Mouse (Mus musculus): ENCODE data around the gene Arl4c. TPM values are rescaled to one million over a fixed set of nuclear protein-coding genes. Genes with fewer than 3 reads are reported as not detected.

Arl4c gene
- polyA plus RNA-seq, 1 experiment from 2014 or later: 1.5 TPM

DNA sequence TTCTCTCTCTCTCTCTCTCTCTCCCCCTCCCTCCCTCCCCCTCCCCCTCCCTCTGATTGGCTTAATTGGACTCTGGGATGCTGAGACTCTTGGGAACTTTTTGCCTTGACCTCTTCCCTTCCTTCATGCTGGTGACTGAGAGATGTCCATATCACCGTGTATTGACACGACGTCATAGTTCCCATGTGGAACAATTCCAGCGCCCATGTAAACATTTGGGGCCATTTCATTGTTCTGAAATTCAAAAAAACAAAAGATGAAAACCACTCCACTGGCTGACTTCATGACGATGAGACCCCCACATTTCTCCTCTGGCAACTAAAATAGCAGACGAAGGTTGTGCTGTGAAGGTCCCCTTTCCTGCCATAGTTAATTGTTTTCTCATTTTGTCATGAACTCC is 69.2 kb downstream of the Arl4c start:
- Histone ChIP-seq H3K4me3 (ENCODE audit: low read depth, low read length) (no peak overlapping the region), H3K4me1 (ENCODE audit: insufficient read depth) (peaks cover 7% of the 10 kb centered on the region), H3K27ac (ENCODE audit: low read depth) (no peak overlapping the region), H3K4me2 (ENCODE audit: low read depth, low read length) (no peak overlapping the region), H3K36me3 (replicated peaks; ENCODE audit: insufficient read depth, low read length) (no peaks in the 10 kb centered on the region), H3K27me3 (ENCODE audit: insufficient read depth, low read length) (no peaks in the 10 kb centered on the region), H3K9ac (replicated peaks) (no peak overlapping the region), H3K9me3 (ENCODE audit: low read length) (no peaks in the 10 kb centered on the region)
- TF ChIP-seq CTCF (IDR thresholded peaks at IDR 0.05; ENCODE audit: low read depth) (no peak), EP300 (IDR thresholded peaks at IDR 0.05; ENCODE audit: low read depth) (no peak)
- ATAC-seq (no peak), DNase-seq (no peak)
- 63% methylated on average over 6 of the region's 6 CpGs for WGBS (ENCODE audit: insufficient replicate concordance)

DNA sequence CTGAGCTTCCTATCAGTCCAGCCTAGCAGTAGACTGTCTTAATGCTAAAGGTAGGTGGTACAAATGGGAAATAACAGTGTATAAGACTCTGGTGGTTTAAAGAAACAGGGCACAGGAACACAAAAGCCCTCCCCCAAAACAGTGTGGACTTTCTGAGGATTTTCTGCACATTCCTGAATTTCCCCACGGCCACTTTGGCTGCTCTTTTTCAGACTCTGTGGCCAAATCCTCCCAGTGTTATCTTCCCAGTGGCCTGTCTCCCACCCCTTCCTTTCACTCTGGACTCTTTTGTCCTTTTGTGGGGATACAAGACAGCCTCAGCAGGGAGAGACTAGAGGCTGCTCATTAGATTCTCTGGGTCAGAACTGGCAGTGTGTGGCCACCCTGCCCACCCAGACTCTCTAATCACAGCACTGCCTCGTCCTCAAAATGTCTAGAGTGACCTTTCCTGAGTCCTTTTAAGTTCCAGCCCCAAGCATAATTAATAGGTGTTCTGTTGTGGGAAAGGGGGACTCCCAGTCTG is 72.0 kb downstream of the Arl4c start:
- Histone ChIP-seq H3K4me3 (ENCODE audit: low read depth, low read length) (no peak overlapping the region), H3K9me3 (ENCODE audit: low read length) (no peaks in the 10 kb centered on the region), H3K4me2 (ENCODE audit: low read depth, low read length) (no peak overlapping the region), H3K36me3 (replicated peaks; ENCODE audit: insufficient read depth, low read length) (no peaks in the 10 kb centered on the region), H3K27ac (ENCODE audit: low read depth) (no peak overlapping the region), H3K27me3 (ENCODE audit: insufficient read depth, low read length) (no peaks in the 10 kb centered on the region), H3K9ac (replicated peaks) (no peak overlapping the region), H3K4me1 (ENCODE audit: insufficient read depth) (no peaks in the 10 kb centered on the region)
- DNase-seq (no peak), ATAC-seq (no peak)
- TF ChIP-seq CTCF (IDR thresholded peaks at IDR 0.05; ENCODE audit: low read depth) (no peak), EP300 (IDR thresholded peaks at IDR 0.05; ENCODE audit: low read depth) (no peak)
- 41% methylated on average over 2 of the region's 2 CpGs for WGBS (ENCODE audit: insufficient replicate concordance)

DNA sequence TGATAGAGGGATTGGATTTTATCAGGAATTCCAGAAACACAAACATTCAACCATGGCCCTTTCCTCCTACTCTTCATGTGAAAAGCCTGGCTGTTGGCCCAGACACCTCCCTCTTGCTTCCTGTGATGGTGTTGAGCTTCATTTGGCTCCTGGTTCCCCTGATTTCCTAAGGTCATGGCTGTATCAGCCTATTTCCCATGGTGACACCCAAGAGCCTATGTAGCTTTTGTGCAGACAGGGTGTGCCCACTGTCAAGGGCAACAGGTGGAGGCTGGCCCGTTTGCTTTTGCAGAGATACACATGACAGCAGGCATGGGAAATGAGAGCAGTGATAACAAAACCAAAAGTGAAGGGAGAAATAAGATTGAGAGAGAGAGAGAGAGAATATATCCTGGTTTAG is 76.8 kb downstream of the Arl4c start:
- DNase-seq (no peak), ATAC-seq (no peak)
- Histone ChIP-seq H3K9ac (replicated peaks) (no peak overlapping the region), H3K27ac (ENCODE audit: low read depth) (no peak overlapping the region), H3K4me2 (ENCODE audit: low read depth, low read length) (no peak overlapping the region), H3K27me3 (ENCODE audit: insufficient read depth, low read length) (no peaks in the 10 kb centered on the region), H3K36me3 (replicated peaks; ENCODE audit: insufficient read depth, low read length) (no peaks in the 10 kb centered on the region), H3K4me1 (ENCODE audit: insufficient read depth) (no peaks in the 10 kb centered on the region), H3K4me3 (ENCODE audit: low read depth, low read length) (no peak overlapping the region), H3K9me3 (ENCODE audit: low read length) (no peaks in the 10 kb centered on the region)
- no peak for TF ChIP-seq CTCF (IDR thresholded peaks at IDR 0.05; ENCODE audit: low read depth)
- no peak for TF ChIP-seq EP300 (IDR thresholded peaks at IDR 0.05; ENCODE audit: low read depth)
- WGBS (ENCODE audit: insufficient replicate concordance): 60% methylated on average over 1 of the region's 1 CpGs

DNA sequence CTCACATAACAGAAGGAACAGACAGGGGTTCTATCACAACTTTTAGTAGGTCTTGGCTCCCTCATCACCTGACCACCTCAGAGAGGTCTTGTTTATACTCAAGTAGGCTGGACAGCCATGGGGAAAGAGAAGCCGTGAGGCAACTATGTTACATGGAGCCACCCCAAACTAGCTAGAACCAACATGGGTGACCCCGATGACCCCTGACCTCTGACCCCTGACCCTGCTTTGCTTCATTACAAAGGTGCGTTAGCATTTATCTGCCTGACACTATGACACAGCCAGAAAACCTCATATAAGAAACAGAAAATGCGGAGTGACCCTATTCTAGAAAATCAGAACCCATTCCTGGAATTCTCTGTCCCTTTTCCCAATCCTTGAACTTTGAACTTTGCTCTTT is 77.6 kb downstream of the Arl4c start:
- H3K27me3 ChIP-seq (ENCODE audit: insufficient read depth, low read length): no peaks in the 10 kb centered on the region
- H3K36me3 ChIP-seq (replicated peaks; ENCODE audit: insufficient read depth, low read length): no peaks in the 10 kb centered on the region
- DNase-seq (no peak), ATAC-seq (no peak)
- TF ChIP-seq CTCF (IDR thresholded peaks at IDR 0.05; ENCODE audit: low read depth) (no peak), EP300 (IDR thresholded peaks at IDR 0.05; ENCODE audit: low read depth) (no peak)
- no peaks in the 10 kb centered on the region for H3K4me1 ChIP-seq (ENCODE audit: insufficient read depth)
- no peak overlapping the region for H3K27ac ChIP-seq (ENCODE audit: low read depth)
- H3K9ac ChIP-seq (replicated peaks): no peak overlapping the region
- H3K9me3 ChIP-seq (ENCODE audit: low read length): no peaks in the 10 kb centered on the region
- WGBS (ENCODE audit: insufficient replicate concordance): 72% methylated on average over 4 of the region's 4 CpGs
- no peak overlapping the region for H3K4me3 ChIP-seq (ENCODE audit: low read depth, low read length)
- H3K4me2 ChIP-seq (ENCODE audit: low read depth, low read length): no peak overlapping the region

DNA sequence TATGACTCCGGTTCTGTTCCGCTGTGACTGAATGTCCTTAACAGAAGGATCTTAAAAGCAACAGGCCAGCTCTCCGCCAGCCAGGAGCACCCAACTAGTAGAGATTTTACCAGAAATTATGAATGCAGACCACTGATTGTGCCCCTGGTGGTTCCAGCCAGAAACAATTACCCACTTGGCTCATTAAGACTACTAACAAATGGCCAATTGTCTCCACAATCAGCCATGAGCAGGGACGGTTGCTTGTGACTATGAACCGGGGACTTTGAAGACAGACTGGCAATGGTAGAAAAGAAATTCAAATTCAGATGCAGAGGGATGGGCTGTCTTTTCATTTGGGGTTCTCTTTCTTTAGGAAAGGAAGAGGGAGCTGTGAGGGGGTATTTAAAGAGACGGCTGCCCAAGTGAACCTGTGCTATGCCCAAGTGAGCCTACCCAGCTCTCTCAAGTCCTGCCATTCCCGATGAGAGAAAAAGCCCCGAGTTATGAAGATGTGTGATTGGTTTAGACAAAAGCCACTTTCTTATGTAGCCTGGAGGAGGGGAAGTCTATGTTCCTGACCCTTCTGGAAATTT is 78.4 kb downstream of the Arl4c start:
- ATAC-seq (no peak), DNase-seq (no peak)
- Histone ChIP-seq H3K27ac (ENCODE audit: low read depth) (no peak overlapping the region), H3K4me3 (ENCODE audit: low read depth, low read length) (no peak overlapping the region), H3K9ac (replicated peaks) (no peak overlapping the region), H3K36me3 (replicated peaks; ENCODE audit: insufficient read depth, low read length) (no peaks in the 10 kb centered on the region), H3K27me3 (ENCODE audit: insufficient read depth, low read length) (no peaks in the 10 kb centered on the region), H3K9me3 (ENCODE audit: low read length) (no peaks in the 10 kb centered on the region), H3K4me2 (ENCODE audit: low read depth, low read length) (no peak overlapping the region), H3K4me1 (ENCODE audit: insufficient read depth) (no peaks in the 10 kb centered on the region)
- WGBS (ENCODE audit: insufficient replicate concordance): 78% methylated on average over 8 of the region's 8 CpGs
- TF ChIP-seq EP300 (IDR thresholded peaks at IDR 0.05; ENCODE audit: low read depth): no peak
- TF ChIP-seq CTCF (IDR thresholded peaks at IDR 0.05; ENCODE audit: low read depth): no peak

Other genes with a start within 250 kb of the Arl4c start
- gene Glrp1, start 192.2 kb downstream of the Arl4c start, polyA plus RNA-seq (2015; fragmentation: Nextera tagmentation; extraction: Ambion mirVana): 0.08 and 0.11 TPM in 2 replicates

All from liver, postnatal 0 days (tissue).